Mouse (Mus musculus) embryonic facial prominence, embryonic 13.5 days (tissue): Measurements from ENCODE around the gene Ctla2a. TPM values are rescaled to one million over a fixed set of nuclear protein-coding genes. Genes with fewer than 3 reads are reported as not detected.
"Not testable (repeated sequence)": the region's sequence is repeated elsewhere in the genome, so short reads cannot be mapped to it uniquely, and the experiment has no call there.

Experiments used
- ATAC-seq: fragments of 200-750 bp; cut with Nextera tagmentation; 2 replicates; pipeline ENCODE4 v1.8.0; 2017; ENCODE audit warnings: low read depth; ENCODE audit not compliant: insufficient number of reproducible peaks, insufficient read depth, low FRiP score, low TSS enrichment
- H3K27ac ChIP-seq: fragments of 300-500 bp; sonication (generic); 2 replicates; pipeline ENCODE4 v1.5.1; 2015; ENCODE audit warnings: moderate library complexity, mild to moderate bottlenecking, inconsistent platforms
- H3K27me3 ChIP-seq: fragments of 300-500 bp; sonication (generic); 2 replicates; pipeline ENCODE4 v1.6.1; 2015; ENCODE audit warnings: mild to moderate bottlenecking, inconsistent platforms
- H3K36me3 ChIP-seq: fragments of 300-500 bp; sonication (generic); 2 replicates; pipeline ENCODE4 v1.6.1; 2015; ENCODE audit warnings: mild to moderate bottlenecking, inconsistent platforms
- H3K4me1 ChIP-seq: fragments of 300-500 bp; sonication (generic); 2 replicates; pipeline ENCODE4 v1.6.1; 2015; ENCODE audit warnings: inconsistent platforms
- H3K4me2 ChIP-seq: fragments of 300-500 bp; sonication (generic); 2 replicates; pipeline ENCODE4 v1.6.1; 2015; ENCODE audit warnings: moderate library complexity, mild to moderate bottlenecking, inconsistent platforms
- H3K4me3 ChIP-seq: fragments of 300-500 bp; sonication (generic); 2 replicates; pipeline ENCODE4 v1.5.1; 2015; ENCODE audit warnings: mild to moderate bottlenecking, inconsistent platforms
- H3K9ac ChIP-seq: fragments of 300-500 bp; sonication (generic); 2 replicates; pipeline ENCODE4 v1.6.1; 2015; ENCODE audit warnings: mild to moderate bottlenecking, inconsistent platforms
- H3K9me3 ChIP-seq: fragments of 300-500 bp; sonication (generic); 2 replicates; pipeline ENCODE4 v1.6.1; 2016; ENCODE audit warnings: inconsistent platforms
- WGBS: fragments of 180-500 bp; shearing (Covaris S2); methylation state at CpG from one replicate; pipeline ENCODE4 v1.1.7; 2015; ENCODE audit warnings: mixed read lengths; 5-methylcytosine and 5-hydroxymethylcytosine counted together
- polyA plus RNA-seq: library from polyadenylated mRNA; unstranded; fragments of >200 nt; fragmentation: Nextera tagmentation; extraction: Ambion mirVana; gene quantifications from 2 replicates; pipeline ENCODE4 v1.2.1, GENCODE M21; 2015

The Ctla2a gene
- 19.2 and 23.0 TPM in 2 replicates for polyA plus RNA-seq

DNA sequence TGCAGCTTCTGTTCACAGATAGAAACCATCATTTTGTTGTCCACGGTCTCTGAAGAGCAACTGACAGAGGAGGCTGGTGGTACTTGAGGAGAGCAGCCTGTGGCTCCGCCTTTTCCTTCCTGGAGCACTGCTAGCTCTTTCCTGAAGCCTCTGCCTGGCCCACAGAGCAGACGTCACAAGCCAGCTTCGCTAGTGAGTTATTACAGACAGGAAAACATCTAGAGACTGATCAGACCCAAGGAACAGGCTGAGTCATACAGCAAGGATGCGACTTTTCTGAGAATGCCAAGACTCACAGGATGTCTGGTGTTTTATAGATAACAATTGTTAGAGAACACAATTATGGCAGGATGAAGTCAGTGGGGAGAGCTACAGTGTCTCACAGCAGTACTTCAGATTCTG is at the start of gene Ctla2a, which contains the start of gene Gm49391:
Gene Ctla2a (minus strand): TSS at position 126 of the 402 bp plus-strand sequence.
Gene Gm49391 (minus strand): TSS at position 72 of the 402 bp plus-strand sequence.
- no peak within 1 kb of the TSS for H3K4me2 ChIP-seq
- H3K27me3 ChIP-seq: no peaks in the 10 kb centered on the region
- no peaks in the 10 kb centered on the region for H3K4me1 ChIP-seq
- no peak within 1 kb of the TSS for H3K9ac ChIP-seq
- no peaks in the 10 kb centered on the region for H3K36me3 ChIP-seq
- no peak within 1 kb of the TSS for H3K27ac ChIP-seq
- H3K4me3 ChIP-seq: no peak within 1 kb of the TSS
- WGBS: 65% methylated on average over 5 of the region's 5 CpGs
- no peaks in the 10 kb centered on the region for H3K9me3 ChIP-seq
- ATAC-seq: no peak

DNA sequence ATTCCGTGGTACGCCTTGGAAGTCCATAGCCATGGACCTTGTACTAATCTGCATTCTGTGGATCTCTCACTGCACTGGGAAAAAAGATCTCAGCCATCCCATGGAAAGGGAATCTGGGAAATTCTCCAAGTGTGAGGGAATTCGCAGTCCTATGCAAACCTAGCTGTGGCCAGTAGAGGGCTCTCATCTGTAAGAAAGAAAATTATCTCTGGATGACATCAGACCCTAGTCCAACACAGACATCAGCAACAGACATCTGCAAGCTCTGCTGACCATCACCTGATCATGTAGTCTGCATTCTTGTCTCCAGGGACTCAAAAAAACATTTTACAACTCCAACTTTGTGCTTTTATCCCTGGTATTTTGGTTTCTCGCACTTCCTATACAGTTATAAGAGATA is 35.9 kb upstream of the Ctla2a start:
- ATAC-seq, H3K9me3 ChIP-seq, H3K27ac ChIP-seq, H3K4me1 ChIP-seq, H3K27me3 ChIP-seq, H3K36me3 ChIP-seq, H3K9ac ChIP-seq, H3K4me3 ChIP-seq, H3K4me2 ChIP-seq: not testable (repeated sequence)
- 70% methylated on average over 4 of the region's 4 CpGs for WGBS

DNA sequence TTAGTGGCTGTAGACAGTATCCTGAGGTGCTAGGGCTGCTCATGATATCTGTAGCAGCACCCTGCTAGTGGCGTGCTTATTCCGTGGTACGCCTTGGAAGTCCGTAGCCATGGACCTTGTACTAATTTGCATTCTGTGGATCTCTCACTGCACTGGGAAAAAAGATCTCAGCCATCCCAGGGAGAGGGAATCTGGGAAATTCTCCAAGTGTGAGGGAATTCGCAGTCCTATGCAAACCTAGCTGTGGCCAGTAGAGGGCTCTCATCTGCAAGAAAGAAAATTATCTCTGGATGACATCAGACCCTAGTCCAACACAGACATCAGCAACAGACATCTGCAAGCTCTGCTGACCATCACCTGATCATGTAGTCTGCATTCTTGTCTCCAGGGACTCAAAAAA is 27.6 kb upstream of the Ctla2a start:
- ATAC-seq, H3K4me1 ChIP-seq, H3K27me3 ChIP-seq, H3K9ac ChIP-seq, H3K27ac ChIP-seq, H3K4me3 ChIP-seq, H3K9me3 ChIP-seq, H3K36me3 ChIP-seq, H3K4me2 ChIP-seq: not testable (repeated sequence)
- 35% methylated on average over 5 of the region's 5 CpGs for WGBS

DNA sequence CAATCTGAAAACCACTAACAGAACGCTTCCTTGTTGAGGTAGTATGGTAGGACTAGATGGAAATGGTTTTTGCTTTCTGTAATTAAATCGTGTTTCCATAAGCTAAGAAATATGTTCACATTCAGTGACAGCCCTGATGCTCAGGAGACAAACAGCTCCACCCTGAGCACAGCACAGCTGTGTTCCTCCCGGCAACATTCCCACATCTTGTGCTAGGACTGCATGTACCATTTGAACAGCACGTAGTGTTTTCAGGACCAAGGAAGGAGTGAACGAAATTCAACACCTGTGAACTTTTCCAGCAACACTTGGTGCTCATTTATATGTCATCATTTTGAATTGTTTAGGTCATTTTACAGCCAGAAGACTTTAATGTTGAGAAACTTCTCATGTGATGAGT is 25.3 kb upstream of the Ctla2a start:
- 64% methylated on average over 5 of the region's 5 CpGs for WGBS
- H3K4me1 ChIP-seq: no peaks in the 10 kb centered on the region
- no peak overlapping the region for H3K4me3 ChIP-seq
- peaks cover 8% of the 10 kb centered on the region for H3K9me3 ChIP-seq
- H3K36me3 ChIP-seq: no peaks in the 10 kb centered on the region
- no peak for ATAC-seq
- no peak overlapping the region for H3K27ac ChIP-seq
- H3K9ac ChIP-seq: no peak overlapping the region
- H3K4me2 ChIP-seq: no peak overlapping the region
- H3K27me3 ChIP-seq: no peaks in the 10 kb centered on the region

DNA sequence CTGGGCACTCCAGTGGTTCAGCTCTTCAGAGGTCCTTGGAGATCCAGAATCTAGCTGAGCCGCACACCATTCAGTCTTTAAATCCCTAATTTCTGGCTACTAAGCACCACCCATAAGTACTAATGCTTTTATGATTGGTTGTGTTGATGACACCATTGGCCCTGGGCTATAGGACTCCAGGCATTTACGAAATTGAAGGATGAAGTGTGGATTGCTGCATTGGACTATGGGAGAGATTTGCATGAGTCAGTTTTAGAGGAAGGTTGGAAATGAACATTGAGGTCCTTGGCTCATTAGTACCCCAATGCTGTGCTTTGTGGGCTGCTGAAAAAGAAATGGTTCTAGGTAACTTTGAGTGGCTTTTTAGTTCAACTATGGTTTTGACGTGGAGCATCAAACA is 5.5 kb upstream of the Ctla2a start, which contains the start of gene Tpbpa:
Gene Tpbpa (minus strand): TSS at position 101 of the 400 bp plus-strand sequence.
- H3K4me2 ChIP-seq, H3K36me3 ChIP-seq, H3K4me3 ChIP-seq, H3K27ac ChIP-seq, H3K4me1 ChIP-seq, H3K27me3 ChIP-seq, H3K9ac ChIP-seq, H3K9me3 ChIP-seq, ATAC-seq: not testable (repeated sequence)
- WGBS: 77% methylated on average over 3 of the region's 3 CpGs

DNA sequence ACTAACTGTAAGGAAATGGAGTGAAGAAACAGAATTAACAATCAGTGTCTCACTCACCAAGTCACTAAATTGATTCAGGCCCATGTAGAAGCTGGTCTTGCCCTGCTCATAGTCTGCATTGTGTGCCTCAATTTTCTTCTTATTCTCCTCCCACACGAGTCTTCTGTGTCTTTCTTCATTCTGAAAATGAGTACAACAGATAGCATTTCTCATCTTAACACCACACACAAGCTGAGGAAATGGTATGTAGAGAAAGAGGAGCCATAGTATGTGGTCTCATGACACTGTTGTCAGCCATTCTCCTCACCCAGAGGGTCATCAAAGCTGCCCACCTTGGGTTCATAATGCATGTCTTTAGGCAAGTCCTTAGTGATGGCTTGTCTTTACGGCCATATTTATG is 935 bp downstream of the Ctla2a start, which contains the start of gene Gm49393:
Gene Gm49393 (minus strand): TSS at position 101 of the 400 bp plus-strand sequence.
- H3K4me1 ChIP-seq, H3K4me2 ChIP-seq, ATAC-seq, H3K4me3 ChIP-seq, H3K9ac ChIP-seq, H3K27ac ChIP-seq, H3K9me3 ChIP-seq, H3K27me3 ChIP-seq, H3K36me3 ChIP-seq: not testable (repeated sequence)
- WGBS: 65% methylated on average over 2 of the region's 2 CpGs

DNA sequence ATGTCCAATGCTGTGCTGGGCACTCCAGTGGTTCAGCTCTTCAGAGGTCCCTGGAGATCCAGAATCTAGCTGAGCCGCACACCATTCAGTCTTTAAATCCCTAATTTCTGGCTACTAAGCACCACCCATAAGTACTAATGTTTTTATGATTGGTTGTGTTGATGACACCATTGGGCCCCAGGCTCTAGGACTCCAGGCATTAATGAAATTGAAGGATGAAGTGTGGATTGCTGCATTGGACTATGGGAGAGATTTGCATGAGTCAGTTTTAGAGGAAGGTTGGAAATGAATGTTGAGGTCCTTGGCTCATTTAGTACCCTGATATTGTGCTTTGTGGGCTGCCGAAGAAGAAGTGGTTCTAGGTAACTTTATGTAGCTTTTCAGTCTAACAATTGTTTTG is 31.6 kb downstream of the Ctla2a start, which contains the start of gene Tpbpb:
Gene Tpbpb (minus strand): TSS at position 101 of the 400 bp plus-strand sequence.
- not testable (repeated sequence) for H3K36me3 ChIP-seq, ATAC-seq, H3K9ac ChIP-seq, H3K4me2 ChIP-seq, H3K27me3 ChIP-seq, H3K27ac ChIP-seq, H3K4me1 ChIP-seq, H3K4me3 ChIP-seq, H3K9me3 ChIP-seq
- WGBS: 78% methylated on average over 2 of the region's 2 CpGs

DNA sequence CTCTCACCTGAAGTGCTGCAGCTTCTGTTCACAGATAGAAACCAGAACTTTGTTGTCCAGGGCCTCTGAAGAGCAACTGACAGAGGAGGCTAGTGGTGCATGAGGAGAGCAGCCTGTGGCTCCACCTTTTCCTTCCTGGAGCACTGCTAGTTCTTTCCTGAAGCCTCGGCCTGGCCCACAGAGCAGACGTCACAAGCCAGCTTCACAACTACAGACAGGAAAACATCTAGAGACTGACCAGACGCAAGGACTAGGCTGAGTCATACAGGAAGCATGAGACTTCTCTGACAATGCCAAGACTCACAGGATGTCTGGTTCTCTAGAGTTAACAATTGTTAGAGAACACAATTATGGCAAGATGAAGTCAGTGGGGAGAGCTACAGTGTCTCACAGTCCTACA is 39.1 kb downstream of the Ctla2a start, which contains the start of gene Ctla2b:
Gene Ctla2b (minus strand): TSS at position 120 of the 400 bp plus-strand sequence.
- Histone ChIP-seq H3K27ac (no peak within 1 kb of the TSS), H3K4me2 (no peak within 1 kb of the TSS), H3K9ac (no peak within 1 kb of the TSS), H3K9me3 (no peaks in the 10 kb centered on the region), H3K4me3 (no peak within 1 kb of the TSS), H3K4me1 (no peaks in the 10 kb centered on the region), H3K36me3 (no peaks in the 10 kb centered on the region), H3K27me3 (no peaks in the 10 kb centered on the region)
- 69% methylated on average over 3 of the region's 3 CpGs for WGBS
- no peak for ATAC-seq

DNA sequence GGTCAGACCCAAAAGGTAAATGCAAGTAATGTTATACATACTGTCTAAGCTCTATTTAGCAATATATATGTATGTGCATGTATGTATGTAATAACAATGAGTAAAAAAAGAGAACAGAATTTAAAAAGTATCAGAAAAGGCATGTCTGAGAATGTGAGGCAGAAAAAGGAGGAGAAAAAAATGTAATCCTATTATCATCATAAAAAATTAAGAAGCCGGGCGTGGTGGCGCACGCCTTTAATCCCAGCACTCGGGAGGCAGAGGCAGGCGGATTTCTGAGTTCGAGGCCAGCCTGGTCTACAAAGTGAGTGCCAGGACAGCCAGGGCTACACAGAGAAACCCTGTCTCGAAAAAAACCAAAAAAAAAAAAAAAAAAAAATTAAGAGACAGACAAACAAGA is 39.6 kb downstream of the Ctla2a start, which contains the start of gene Gm49392:
Gene Gm49392 (minus strand): TSS at position 101 of the 400 bp plus-strand sequence.
- 84% methylated on average over 8 of the region's 8 CpGs for WGBS
- H3K36me3 ChIP-seq, H3K4me2 ChIP-seq, H3K9ac ChIP-seq, H3K27ac ChIP-seq, H3K4me1 ChIP-seq, H3K4me3 ChIP-seq, ATAC-seq, H3K9me3 ChIP-seq, H3K27me3 ChIP-seq: not testable (repeated sequence)

DNA sequence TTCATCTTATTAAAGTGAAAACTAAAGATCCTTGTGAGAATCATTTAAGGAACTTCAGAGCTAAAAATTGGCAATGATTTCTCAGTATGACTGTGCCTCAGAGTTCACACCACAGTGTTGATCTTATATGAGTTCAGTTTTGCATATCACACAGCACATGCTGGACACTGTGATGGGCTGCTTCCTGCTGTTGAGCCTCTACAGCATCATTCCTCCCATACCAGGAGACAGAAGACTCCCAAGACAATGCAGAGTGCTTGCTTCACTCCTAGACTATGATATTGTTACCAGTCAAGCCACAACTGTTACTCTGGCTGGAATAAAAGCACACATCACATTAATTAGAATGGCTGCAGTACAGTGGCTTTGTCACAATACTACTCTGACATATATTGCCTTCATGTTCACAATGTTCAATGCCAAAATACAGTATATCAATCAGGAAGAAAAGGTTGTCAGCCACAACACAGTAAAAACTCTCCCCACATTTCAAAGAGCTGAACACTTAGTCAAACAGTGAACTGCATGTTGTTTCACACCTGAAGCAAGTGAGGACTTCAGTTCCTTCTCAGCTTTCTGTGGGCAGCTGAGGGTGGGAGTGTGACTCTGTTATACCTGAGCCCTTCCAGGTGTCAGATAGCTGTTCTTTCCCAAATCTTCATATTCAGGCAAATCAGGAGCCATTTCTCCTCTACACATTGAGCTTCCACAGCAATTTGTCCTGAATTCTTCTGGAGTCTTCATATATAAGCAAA is 40.8 kb downstream of the Ctla2a start:
- Histone ChIP-seq H3K9me3 (no peaks in the 10 kb centered on the region), H3K36me3 (no peaks in the 10 kb centered on the region), H3K4me2 (no peak overlapping the region), H3K4me3 (no peak overlapping the region), H3K27ac (no peak overlapping the region), H3K9ac (no peak overlapping the region), H3K4me1 (no peaks in the 10 kb centered on the region), H3K27me3 (no peaks in the 10 kb centered on the region)
- ATAC-seq: no peak

DNA sequence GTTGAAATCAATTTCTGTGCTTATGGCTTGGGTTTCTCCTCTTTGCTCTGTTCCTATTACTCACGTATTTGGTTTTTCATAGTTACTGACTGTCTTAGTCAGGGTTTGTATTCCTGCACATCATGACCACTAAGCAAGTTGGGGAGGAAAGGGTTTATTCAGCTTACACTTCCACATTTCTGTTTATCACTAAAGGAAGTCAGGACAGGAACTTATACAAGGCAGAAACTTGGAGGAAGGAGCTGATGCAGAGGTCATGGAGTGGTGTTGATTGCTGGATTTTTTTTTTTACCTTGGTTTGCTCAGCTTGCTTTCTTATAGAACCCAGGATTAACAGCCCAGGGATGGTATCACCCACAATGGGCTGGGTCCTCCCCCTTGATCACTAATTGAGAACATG is 44.1 kb downstream of the Ctla2a start:
- Histone ChIP-seq H3K9me3 (no peaks in the 10 kb centered on the region), H3K9ac (no peak overlapping the region), H3K27ac (no peak overlapping the region), H3K36me3 (no peaks in the 10 kb centered on the region), H3K27me3 (no peaks in the 10 kb centered on the region), H3K4me3 (no peak overlapping the region), H3K4me1 (no peaks in the 10 kb centered on the region), H3K4me2 (no peak overlapping the region)
- 86% methylated on average over 1 of the region's 1 CpGs for WGBS
- no peak for ATAC-seq
